Mouse (Mus musculus): Measurements from ENCODE around the gene Nt5c3.

Gene Nt5c3

DNA sequence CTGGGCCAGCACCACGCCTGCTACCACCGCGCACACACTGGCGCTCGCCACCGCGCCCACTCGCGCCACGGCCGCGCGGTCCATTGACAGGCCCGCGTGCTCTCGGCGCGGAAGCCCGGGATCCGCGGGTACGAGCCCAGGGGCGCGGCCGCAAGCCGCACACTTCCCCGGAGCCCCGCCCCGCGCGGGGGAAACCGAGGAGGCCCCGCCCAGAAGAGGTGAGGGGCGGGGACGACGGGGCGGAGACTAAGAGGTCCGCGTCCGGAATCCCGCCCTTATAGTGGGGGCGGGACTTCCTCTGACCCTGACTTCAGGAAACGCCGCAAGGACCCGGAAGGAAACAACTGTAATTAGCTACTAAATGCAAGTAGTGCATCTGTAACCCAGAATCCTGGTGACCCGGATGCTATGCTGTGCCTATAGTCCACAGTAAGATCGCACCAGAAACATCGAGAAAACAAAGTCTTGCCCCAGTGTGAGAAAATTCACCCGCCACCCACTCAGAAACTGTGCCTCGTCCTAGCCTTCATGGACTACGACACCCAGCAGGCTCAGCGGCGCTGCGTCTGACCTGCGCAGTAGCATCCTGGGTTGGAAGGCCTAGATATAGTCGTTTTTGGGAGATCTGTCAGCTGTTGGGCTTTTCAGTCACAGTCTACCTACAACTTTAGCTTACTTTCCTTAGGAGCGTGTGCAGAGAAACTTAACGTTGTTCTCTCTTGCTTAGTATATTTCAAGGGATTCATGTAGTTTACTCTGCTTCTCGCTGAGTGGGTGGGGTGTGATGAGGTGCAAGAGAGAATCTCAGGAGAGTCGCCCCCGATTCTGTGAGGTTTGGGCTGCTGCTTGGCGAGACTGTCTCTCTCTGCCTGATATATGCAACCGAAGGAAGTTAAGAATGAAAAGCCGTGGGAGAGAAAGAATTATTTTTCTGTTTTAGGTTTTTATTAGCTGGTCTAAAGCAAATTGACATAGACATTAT is at the start of gene Nt5c3, which contains the start of gene Vmn1r4:
Gene Nt5c3, minus strand, starts transcription at position 207 of the 982 bp plus-strand sequence.
Gene Vmn1r4, plus strand, starts transcription at position 290 of the 982 bp plus-strand sequence.
- DNase-seq (ENCODE audit: low read depth, low spot score): peak; percentile 89

DNA sequence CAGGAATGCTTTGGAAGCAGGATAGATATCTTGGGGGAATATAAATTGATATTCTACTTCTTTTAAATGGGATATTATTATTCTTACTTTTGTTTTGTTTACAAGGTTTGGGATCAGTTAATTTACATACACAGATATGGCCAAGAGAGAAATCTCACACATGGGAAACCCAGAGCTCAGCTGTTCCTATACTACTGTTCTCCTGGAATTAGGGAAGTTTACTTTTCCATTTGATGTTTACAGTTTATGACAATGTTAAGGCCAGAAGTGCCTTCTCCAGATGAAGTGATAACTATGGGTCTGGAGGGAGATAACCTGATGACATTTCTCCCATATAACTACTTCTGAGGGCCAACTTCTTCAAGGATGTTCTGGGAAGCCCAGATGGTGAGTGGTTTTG is 46.2 kb upstream of the Nt5c3 start, which contains the start of gene Vmn1r5:
Gene Vmn1r5, plus strand, starts transcription at position 301 of the 400 bp plus-strand sequence.
- DNase-seq (ENCODE audit: low read depth, low spot score): no peak

DNA sequence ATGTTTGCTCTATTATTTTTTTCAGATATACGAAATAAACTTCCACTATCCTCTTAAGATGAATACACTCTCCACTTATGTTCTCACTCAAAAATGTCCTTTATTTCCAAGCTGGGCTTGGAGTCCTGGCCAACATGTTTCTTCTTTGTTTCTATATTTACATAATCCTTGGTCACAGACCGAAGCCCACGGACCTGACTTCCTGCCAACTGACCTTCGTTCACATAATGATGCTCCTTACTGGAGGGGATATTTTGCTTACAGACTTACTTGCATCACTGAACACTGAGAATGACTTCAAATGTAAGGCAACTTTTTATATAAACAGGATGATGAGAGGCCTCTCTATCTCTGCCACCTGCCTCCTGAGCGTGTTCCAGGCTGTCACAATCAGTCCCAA is 32.7 kb upstream of the Nt5c3 start:
- no peak for DNase-seq (ENCODE audit: low read depth, low spot score)

DNA sequence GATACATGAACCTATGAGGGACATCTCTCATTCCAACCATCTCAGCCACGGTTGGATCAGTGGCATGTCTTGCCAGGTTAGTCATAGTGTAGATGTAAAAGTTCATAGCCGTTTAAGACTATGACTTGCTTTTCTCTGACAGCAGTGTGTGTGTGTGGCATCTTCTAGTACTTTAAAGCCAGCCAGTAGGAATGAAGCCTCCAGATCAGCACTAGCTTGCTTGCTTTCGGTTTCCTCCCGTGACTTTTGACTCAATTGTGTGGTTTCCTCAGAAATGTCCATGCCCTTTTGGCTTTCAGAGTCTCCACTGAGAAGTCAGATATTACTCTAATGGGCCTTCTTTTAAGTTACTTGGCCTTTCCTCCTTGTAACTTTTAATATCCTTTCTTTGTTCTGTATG is 10.6 kb upstream of the Nt5c3 start:
- DNase-seq (ENCODE audit: low read depth, low spot score): no peak

DNA sequence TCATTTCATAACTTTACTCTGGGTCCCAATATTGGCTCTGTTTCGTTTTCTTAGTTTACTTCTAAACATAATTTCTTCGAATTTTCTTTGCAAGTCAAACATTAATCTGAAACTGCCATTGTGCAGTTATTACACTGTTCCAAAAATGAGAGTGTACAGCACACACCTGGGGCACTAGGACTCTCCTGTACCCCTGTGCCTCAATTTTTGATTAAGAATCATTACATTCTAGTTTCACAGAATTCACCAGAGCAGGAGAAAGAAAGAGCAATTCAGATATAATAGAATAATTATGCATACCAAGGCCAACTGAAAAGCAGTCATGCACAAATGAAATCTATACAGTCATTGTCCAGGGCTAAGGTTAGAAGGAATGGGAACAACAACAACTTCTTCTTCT is 8.7 kb upstream of the Nt5c3 start:
- DNase-seq (ENCODE audit: low read depth, low spot score): no peak

DNA sequence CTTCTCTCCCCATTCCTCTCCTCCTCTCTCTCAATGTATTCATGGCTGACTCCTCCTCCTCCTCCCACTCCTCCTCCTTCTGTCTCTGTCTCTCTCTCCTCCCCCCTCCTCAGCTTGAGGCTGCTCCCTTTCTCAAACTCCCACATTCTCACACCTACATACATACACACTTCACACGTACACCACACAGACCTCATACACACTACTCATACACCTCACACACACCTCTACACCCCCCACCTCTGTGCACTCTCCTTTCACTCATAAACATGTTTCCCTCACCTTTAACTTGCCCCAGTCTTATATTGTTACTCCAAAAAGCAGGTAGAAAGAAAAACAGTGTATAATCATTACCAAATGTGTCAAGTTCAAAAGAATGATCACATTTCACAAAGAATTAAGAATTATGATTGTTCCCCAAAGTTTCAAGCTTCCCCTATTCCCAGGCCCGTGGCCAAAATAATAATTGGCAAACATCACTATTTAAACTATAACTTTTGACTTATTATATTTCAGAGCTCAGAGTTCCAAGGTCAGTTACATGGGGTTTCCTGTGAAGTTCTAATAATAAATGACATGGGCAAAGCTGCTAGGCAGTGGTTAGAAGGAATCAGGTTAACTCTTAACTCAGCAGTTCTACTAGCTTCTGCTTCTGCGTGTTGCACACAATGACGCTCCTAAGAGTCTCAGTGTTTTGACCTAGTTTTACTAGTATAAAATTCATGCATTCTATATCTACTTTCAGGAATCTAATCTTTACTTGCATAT is 8.1 kb upstream of the Nt5c3 start:
- no peak for DNase-seq (ENCODE audit: low read depth, low spot score)

DNA sequence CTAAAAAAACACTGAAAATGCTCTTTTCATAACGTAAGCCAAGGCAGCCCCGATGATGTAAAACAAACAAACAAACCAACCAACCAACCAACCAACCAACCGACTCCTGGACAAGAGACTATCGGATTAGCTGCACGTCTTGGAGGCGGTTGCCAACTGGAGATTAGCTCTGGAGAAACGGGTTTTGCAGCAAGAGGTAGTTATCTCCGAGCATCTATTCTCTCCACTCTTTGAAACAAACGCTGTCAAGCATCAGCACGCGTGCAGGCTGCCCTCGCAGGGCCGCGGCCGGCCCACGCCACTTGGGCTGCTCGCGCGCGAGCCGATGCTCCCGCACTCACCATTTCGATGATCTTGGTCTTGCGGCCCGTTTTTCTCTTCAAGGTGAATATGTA is 404 bp downstream of the Nt5c3 start:
- DNase-seq (ENCODE audit: low read depth, low spot score): no peak

DNA sequence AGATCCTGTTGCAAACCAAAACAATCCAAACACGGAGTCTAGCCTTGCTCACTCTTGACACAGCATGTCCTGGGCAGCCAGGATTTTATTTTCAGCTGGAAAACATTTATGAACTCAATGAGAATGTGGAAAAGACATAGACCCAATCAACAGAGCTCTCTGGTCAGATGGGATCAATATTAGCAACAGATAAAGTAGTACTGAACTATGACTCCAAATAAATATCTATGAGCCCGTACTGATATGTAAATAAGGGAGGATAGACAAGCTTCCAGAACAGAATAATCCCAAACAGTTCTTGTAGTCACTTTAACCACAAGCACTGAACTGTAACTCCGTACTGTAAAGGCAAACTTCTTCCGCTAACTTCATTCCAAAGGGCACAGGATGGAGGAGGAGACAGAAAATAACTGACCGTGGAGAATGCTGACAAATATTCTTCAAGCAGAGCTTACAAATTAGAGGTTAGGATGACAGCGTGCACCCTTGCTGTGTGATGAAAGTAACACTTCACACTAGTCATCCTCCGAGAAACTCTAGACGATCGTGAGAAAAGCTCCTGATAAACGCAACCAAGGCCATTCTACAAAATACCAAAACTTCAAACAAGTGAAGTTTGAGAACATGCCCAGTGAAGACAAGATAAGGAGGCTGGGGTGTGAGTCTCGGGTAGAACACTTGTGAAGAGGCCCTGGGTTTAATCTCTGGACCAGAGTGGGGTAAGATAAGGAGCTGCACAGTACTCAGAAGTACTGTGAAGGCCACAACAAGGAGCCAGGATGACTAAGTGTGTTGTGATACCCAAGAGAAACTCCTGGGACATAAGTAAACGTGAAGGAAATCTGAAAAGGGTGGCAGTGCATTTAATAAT is 3.3 kb downstream of the Nt5c3 start:
- DNase-seq (ENCODE audit: low read depth, low spot score): no peak

DNA sequence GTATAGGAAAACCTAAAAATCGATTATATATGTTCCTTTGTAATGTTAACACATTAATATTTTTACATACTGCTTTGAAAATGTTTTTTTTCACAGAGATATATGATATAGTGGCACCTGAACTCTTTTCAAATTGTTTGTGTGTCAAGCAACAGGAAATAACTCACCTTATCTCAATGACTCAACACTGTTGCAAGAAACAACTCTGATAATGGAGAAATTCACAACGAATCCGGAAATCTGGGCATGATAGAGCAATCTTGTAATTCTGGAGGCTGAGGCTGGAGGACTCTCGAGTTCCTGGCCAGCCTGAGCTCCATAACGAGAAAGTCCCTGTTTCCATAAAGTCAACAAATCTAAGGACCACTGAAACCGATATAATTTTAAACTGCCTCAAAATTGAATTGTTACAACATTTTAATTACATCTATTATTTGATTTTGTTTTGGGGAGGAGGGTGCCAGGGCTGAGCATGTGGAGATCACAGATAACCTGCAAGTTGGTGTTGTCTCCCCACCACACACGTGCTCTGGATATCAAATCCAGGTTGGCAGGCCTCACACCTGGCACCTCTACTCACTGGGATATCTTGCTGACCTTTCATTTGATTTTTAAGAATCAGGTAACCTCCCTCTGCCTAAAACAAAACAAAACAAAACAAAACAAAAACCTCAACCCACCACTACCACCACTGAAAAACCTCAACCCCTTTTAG is 4.2 kb downstream of the Nt5c3 start:
- DNase-seq (ENCODE audit: low read depth, low spot score): no peak

DNA sequence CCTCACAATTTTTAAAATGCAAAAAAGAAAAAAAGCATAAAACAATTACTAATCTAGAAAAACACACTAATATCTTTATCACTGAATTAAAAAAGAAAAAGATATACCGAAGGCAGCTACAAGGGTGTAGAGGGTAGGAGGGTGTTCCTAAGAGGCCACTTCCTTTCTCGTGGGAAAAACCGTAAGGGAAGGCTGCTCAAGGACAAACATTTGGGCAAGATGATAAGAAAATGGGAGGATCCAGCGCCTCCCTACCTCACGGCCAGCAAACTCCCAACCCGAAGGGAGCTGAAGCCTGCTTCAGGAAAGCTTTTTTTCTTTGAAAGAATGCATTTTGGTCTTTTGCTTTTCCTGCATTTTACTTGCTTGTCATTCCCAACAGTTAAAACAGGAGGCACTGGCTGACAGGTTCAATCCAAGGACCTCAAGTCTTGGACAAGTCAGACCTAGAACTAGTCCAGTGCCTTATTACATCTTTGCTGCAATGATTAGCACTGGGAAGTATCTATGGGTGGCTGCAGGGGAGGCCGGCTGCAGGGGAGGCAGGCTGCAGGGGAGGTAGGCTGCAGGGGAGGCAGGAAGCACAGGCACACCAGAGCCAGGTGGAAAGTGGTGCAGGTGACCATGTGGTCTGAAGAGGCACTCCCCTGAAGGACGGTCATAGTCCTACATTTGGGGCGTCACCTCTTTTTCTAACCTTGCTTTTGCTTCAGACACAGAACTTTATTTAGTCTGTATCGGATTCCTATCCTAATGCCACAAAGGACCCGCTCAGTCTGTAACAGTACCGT is 6.0 kb downstream of the Nt5c3 start:
- DNase-seq (ENCODE audit: low read depth, low spot score): no peak

DNA sequence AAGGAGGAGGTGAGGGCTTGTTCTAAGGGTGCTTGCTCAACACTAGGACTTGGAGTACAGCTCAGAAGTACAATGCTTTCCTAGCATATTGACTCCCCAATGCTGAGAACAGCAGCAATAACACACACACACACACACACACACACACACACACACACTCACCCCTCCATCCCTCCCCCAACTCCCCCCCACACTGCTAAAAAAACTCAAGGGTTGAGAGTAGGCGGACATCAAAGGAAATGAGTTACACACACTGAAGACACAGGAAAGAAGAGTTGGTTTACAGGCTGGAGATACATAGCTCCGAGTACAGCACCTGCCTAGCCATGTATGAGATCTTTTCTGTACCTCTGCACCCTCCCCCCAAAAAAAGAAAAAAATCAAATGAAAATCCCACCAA is 7.5 kb downstream of the Nt5c3 start:
- DNase-seq (ENCODE audit: low read depth, low spot score): no peak

DNA sequence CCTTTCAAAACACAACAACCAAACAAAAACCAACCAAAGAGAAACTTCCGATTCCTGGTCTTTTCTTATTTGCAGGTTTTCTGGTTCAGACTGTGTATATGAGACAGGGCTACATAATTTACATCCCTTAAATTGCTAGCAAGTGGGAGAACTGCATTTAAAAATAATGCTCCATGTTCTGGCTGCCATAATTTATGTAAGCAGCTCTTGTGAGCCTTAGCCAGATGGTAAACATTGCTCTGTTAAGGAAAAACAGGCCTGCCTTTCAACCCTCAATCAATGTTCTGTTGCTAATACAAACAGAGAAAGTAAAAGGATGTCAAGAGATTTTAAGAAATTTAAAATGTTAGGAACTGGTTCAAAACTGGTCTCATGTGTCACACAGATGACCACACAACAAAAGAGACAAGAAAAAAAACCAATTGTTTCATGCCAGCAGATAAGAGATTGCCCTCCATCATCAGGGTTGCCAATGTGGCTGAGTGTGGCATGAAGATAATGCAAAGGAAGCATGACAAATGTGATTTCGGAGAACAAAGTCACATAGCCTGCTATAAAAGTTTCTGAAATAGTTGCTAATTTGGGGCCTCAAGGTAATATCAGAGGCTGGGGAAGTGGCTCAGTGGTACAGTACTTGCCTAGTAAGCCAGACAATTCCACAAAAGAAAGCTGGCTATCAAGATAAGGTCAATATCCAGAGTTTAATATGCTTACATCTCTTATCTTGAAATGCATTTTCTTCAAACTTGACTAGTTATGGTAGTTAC is 10.5 kb downstream of the Nt5c3 start:
- DNase-seq (ENCODE audit: low read depth, low spot score): no peak

DNA sequence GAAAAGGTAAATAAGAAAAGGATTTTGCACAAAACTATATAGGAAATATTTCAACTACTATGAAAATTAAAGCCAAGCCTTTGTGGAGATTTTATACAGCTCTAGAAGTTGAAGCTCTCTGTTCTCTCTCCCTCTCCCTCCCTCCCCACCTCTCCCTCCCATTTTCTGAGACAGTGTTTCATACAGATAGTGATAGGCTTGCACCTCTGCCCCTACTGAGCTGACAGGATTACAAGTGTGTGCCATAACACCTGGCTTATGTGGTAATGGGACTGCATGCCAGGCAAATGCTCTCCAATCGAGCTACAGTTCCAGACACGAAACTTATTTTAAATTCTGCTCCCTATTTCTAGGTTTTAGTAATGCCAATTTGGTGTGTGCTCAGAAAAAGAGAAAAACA is 12.8 kb downstream of the Nt5c3 start:
- no peak for DNase-seq (ENCODE audit: low read depth, low spot score)

DNA sequence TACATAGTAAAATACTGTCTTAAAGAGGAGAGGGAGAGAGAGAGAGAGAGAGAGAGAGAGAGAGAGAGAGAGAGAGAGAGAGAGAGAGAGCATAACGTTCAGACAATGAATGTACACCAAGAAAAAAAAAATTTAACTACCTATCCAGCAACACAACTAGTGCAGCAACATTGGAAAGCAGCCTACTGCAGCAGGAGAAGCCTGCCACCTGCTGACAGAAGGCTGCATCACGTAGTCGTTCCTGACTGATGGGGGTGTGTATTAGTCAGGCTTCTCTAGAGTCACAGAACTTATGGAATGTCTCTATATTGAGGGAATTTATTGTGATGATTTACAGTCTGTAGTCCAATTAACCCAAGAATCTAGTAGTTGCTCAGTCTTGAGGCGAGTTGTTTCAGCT is 14.8 kb downstream of the Nt5c3 start:
- peak; percentile 32 for DNase-seq (ENCODE audit: low read depth, low spot score)

DNA sequence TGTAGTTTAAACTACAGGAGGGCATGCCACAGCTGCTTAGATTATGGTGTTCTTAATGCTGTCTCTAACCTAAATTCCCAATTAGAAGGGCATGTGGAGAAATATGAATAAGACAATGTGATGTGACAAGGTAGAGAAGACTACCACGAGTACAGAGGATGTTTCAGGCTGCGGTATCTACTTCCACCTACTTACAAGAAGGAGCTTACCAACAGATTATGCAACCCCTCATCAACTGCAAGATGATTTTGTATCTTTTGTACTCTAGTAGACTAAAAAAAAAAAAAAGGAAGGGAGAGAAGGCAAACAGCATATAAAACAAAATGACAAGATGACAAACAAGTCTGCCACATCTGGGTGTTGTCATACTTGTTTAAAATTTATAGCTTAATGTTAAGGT is 15.3 kb downstream of the Nt5c3 start:
- DNase-seq (ENCODE audit: low read depth, low spot score): no peak

DNA sequence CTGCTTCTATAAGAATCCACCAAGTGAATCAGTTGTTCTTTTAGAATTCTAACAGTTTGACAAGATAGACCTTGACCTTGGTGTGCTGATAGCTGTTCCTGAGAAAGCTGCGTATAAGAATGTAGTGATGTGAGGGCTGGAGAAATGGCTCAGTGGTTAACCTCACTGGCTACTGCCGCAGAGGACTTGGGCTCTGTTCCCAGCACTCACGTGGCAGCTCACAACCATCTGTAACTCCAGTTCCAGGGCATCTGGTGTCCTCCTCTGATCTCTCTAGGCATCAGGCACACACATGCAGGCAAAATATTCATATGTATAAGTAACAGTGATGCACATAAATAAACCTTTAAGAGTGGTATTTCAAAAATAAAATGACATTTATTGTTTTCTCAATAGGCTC is 15.8 kb downstream of the Nt5c3 start:
- no peak for DNase-seq (ENCODE audit: low read depth, low spot score)

DNA sequence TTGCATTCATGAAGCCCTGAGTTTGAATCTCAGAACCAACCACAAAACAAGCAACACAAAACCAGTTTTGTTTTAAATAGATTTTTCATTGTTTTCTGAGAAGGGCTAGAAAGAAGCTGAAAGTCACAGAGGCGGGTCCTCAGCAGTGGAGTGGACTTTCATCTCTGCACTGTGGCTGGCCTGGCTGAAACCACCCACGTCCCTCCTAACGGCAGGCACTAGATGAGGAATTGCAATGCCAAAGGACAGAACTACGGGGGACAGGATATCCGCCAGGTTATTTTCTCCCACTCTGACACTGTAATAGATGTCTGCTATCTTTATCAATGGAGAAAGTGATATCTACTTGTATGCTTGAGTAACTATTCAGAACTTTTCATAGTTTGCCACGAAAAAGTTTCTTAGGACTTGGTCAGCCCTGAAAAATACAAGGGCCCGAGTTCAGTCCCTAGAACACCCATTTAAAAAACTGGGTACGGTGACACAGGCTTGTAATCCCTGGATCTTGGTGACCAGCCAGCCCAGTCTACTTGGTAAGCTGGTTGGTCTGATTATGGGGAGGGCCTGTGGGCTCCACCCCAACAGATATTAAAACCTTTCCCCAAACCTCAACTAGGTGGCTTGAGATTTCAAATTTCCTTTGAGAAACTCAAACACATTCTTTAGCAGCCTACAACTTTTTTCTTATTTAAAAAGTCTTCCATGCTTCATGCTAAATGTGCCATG is 17.4 kb downstream of the Nt5c3 start:
- no peak for DNase-seq (ENCODE audit: low read depth, low spot score)

DNA sequence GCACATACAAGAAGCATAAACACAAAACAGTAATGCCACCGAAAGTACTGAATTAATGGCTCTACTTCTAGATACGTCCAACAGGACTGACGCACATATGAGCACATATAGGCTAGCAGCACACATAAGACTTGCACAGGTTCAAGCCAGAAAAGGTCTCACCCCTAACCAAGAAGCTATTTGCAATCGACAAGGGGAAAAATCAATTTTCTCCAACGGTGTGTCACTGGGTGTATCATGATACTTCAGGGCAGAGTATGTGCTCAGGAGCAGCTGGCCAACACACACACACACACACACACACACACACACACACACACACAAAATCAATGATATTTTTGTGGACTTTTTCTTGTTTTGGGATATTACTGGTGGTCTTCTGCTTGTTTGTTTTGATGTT is 18.2 kb downstream of the Nt5c3 start:
- no peak for DNase-seq (ENCODE audit: low read depth, low spot score)

DNA sequence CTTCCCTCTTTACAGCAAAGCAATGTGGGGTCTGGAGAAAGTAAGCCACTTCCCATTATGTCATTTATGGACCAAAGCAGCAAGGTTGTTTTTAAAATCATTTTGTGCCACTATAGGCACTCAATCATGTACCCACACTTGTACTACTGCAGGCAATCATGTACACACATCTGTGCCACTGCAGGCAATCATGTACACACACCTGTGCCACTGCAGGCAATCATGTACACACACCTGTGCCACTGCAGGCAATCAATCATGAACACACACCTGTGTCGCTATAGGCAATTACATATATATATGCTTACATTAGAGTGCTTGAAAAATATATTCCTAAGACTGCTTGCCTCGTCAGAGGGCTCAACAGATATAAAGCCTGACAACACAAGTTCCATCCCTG is 18.8 kb downstream of the Nt5c3 start:
- no peak for DNase-seq (ENCODE audit: low read depth, low spot score)
